Mouse (Mus musculus) large intestine, adult 2 months (tissue): ENCODE data around the gene Gm16503. TPM values are rescaled to one million over a fixed set of nuclear protein-coding genes. Genes with fewer than 3 reads are reported as not detected.
"Not testable (repeated sequence)": the region's sequence is repeated elsewhere in the genome, so short reads cannot be mapped to it uniquely, and the experiment has no call there.

Source experiments
- DNase-seq: peaks from one replicate; pipeline ENCODE4 v3.0.0-alpha.2; 2012; ENCODE audit warnings: low read depth, low spot score
- WGBS: fragments of 180-500 bp; shearing (Covaris S2); methylation state at CpG from one replicate; pipeline ENCODE4 v1.1.7; 2018; 5-methylcytosine and 5-hydroxymethylcytosine counted together
- polyA plus RNA-seq: library from polyadenylated mRNA; depleted of rRNA; stranded (reverse); fragments of >200 nt; gene quantifications from 2 replicates; pipeline ENCODE4 v1.2.3, GENCODE M21; 2012; rRNA removed

The Gm16503 gene
- not detected in 2 replicates for polyA plus RNA-seq

DNA sequence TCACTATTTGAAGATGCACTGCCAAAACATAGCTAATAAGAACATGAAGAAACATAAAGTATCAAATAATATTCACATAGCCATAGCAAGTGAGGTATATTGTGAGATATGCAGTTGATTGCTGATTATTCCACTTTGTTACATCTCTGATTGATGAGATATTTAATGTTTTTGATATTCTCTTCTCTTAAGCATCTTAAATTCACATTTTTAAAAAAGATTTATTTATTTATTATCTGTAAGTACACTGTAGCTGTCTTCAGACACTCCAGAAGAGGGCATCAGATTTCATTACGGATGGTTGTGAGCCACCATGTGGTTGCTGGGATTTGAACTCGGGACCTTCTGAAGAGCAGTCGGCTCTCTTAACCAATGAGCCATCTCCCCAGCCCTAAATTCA is at the start of gene Gm16503:
Gm16503 (plus strand) TSS at position 301 of the 400 bp plus-strand sequence.
- 81% methylated on average over 3 of the region's 3 CpGs for WGBS
- DNase-seq, result not testable (repeated sequence)

DNA sequence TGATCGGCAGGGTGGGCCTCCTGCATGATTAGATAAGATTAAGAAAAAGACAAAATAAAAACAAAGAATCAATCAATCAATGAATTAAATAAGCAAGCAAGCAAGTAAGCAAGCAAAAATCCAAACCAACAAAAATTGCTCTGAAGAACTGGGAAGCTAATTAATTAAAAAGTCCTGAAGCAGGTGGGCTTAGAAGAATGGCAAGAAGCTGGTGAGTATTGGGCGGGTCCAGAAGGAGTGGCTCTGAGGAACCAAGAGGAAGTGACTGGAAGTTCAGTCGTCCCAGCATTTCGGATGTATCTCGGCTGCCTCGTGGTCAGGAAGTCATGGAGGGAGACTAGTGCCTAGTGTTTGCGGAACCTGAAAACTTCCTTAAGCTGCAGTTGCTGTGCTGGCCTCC is 47.9 kb upstream of the Gm16503 start, which contains the start of gene Zfp982:
Zfp982 (plus strand) TSS at position 301 of the 400 bp plus-strand sequence.
- WGBS, result 85% methylated on average over 7 of the region's 7 CpGs
- not testable (repeated sequence) for DNase-seq

GRCm38 (mm10) chr4:147498772-147499613 is 41.0 kb upstream of the Gm16503 start:
- DNase-seq, result not testable (repeated sequence)
- whole genome bisulfite sequencing, result 80% methylated on average over 5 of the region's 5 CpGs

- WGBS, result 69% methylated on average over 2 of the region's 2 CpGs
- no peak for DNase-seq
Observed at GRCm38 (mm10) chr4:147509174-147509573, 30.8 kb upstream of the Gm16503 start.

DNA sequence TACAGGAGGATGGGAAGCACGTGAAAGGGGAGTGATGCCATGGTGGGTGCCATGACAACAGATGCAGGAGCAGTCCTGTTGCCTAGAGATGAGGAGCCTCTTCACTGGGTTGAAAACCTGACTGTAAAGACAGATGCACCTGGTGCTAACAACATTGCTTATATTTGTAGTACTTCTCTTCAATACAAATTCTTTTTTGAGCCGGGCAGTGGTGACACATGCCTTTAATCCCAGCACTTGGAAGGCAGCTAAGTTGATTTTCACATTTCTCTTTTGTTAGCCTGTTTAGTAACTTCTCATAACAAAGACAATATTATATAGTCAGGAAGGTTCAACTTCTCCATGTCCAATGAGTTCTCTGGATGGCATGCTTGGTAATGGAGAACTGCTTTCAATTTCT is 21.0 kb upstream of the Gm16503 start:
- 63% methylated on average over 2 of the region's 2 CpGs for WGBS
- no peak for DNase-seq

GRCm38 (mm10) chr4:147520100-147520499 is 19.9 kb upstream of the Gm16503 start:
- DNase-seq, result no peak

- 82% methylated on average over 1 of the region's 1 CpGs for whole genome bisulfite sequencing
- no peak for DNase-seq
Observed at GRCm38 (mm10) chr4:147525125-147525524, 14.9 kb upstream of the Gm16503 start.

- no peak for DNase-seq
- WGBS, result 86% methylated on average over 1 of the region's 1 CpGs
Observed at GRCm38 (mm10) chr4:147530366-147530765, 9.7 kb upstream of the Gm16503 start.

GRCm38 (mm10) chr4:147535916-147536315 is 4.1 kb upstream of the Gm16503 start:
- DNase-seq, result not testable (repeated sequence)

DNA sequence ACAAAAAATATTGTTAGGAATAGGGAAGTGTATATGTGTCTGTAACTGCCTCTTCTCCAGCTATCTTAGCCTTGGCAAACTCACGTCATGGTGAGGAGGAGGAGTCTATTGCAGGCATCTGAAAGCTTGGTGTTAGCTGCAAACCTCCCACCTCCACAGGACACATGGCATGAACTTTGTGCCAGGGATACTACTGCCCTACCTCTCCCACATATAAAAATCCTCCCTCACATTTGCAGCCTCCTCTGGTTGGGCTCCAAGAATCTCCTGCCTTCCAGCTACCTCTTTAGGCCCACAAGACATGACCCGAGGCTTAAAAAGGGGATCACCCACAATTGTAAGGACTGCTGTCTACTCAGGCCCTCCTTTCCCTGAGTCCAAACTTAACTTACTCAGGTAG is 2.3 kb upstream of the Gm16503 start:
- no peak for DNase-seq
- WGBS, result 75% methylated on average over 2 of the region's 2 CpGs

DNA sequence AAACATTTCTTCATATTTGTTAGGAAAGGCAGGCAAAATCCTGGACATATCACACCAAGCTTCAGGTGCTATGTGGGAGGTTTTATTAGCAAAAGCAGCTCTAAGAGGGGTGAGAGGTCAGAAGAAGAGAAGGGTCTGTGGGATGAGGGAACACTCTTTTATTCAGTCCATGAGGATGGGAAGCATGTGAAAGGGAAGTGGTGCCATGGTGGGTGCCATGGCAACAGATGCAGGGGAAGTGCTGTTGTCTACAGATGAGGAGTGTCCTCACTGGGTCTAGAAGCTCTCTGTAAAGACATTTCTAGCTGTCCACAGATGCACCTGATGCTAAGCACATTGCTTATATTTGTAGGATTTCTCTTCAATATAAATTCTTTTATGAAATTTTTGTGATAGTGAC is 1.1 kb downstream of the Gm16503 start:
- DNase-seq, result no peak

DNA sequence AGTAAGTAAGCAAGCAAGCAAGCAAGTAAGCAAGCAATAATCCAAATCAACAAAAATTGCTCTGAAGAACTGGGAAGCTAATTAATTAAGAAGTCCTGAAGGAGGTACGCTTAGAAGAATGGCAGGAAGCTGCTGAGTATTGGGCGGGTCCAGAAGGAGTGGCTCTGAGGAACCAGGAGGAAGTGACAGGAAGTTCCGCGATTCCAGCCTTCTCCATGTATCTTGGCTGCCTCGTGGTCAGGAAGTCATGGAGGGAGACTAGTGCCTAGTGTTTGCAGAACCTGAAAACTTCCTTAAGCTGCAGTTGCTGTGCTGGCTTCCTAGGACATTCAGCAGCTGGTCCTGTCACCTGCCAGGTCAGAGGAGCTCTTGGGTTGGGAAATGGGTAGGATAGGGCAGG is 13.1 kb downstream of the Gm16503 start, which contains the start of gene Zfp985:
Zfp985 (plus strand) TSS at position 207 of the 400 bp plus-strand sequence.
- WGBS, result 71% methylated on average over 5 of the region's 5 CpGs

GRCm38 (mm10) chr4:147554361-147554760 is 14.3 kb downstream of the Gm16503 start:
- 66% methylated on average over 2 of the region's 2 CpGs for WGBS

More for the DNA sequence above, 13.1 kb downstream of the Gm16503 start, which contains the start of gene Zfp985:
- not testable (repeated sequence) for DNase-seq

DNA sequence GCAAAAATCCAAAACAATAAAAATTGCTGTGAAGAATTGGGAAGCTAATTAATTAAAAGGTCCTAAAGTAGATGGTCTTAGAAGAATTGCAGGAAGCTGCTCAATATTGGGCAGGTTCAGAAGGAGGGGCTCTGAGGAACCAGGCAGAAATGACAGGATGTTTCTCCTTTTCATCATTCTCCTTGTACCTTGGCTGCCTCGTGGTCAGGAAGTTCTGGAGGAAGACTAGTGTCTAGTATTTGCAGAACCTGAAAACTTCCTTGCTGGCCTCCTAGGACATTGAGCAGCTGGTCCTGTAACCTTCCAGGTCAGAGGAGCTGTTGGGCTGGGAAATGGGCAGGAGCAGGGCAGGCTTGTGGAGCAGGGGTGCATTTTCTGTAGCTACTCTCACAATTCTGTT is 16.9 kb downstream of the Gm16503 start:
- WGBS, result 30% methylated on average over 1 of the region's 1 CpGs
- not testable (repeated sequence) for DNase-seq

More at GRCm38 (mm10) chr4:147554361-147554760, 14.3 kb downstream of the Gm16503 start:
- not testable (repeated sequence) for DNase-seq

GRCm38 (mm10) chr4:147558011-147558410 is 18.0 kb downstream of the Gm16503 start:
- DNase-seq, result not testable (repeated sequence)

- 38% methylated on average over 1 of the region's 1 CpGs for WGBS
Observed at GRCm38 (mm10) chr4:147559096-147559495, 19.1 kb downstream of the Gm16503 start.

DNA sequence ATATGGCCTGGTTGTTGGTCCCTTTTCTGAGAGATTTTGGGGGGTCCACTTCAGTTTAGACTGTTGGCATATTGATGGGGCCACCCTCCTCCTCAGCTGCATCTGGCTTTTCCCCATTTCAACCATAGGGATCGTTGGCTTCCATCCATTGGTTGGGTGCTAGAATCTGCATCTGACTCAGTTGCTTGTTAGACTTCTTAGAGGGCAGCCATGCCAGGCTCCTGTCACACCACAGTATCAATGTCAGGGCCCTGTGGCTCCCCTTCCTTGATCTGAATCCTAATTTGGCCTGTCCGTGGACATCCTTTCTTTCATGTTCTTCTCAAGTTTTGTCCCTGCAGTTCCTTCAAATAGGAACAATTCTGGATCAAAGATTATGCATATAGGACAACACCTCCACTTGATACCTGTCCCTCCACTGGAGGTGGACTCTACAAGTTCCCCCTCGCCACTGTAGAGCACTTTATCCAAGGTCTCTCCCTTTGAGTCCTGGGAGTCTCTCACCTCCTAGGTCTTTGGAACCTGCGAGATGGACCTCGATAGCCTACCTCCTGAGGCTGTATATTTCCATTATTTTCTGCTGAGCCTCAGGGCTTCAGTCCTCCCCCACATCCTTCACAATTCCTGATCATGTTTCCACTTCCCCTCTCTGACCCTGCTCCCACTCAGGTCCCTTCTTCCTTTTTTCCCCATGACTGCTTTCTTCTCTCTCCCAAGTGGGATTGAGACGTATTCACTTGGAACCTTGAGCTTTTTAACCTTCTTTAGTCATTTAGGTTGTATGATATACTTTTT is 25.6 kb downstream of the Gm16503 start:
- no peak for DNase-seq
- WGBS, result 64% methylated on average over 6 of the region's 6 CpGs

More at GRCm38 (mm10) chr4:147559096-147559495, 19.1 kb downstream of the Gm16503 start:
- not testable (repeated sequence) for DNase-seq

DNA sequence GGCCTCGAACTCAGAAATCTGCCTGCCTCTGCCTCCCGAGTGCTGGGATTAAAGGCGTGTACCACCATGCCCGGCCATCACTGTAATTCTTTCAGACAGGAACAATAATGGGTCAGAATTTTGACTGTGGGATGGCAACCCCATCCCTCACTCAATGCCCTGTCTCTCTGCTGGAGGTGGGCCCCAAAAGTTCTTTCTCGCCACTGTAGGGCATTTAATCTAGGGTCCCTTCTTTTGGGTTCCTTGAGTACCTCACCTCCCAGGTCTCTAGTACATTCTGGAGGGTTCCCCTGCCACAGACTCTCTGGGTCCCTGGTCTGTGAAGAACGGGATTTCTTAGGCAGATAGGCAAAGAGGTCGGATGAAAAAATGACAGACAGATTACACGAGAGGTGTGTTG is 31.1 kb downstream of the Gm16503 start:
- not testable (repeated sequence) for DNase-seq
- WGBS, result 76% methylated on average over 8 of the region's 8 CpGs

DNA sequence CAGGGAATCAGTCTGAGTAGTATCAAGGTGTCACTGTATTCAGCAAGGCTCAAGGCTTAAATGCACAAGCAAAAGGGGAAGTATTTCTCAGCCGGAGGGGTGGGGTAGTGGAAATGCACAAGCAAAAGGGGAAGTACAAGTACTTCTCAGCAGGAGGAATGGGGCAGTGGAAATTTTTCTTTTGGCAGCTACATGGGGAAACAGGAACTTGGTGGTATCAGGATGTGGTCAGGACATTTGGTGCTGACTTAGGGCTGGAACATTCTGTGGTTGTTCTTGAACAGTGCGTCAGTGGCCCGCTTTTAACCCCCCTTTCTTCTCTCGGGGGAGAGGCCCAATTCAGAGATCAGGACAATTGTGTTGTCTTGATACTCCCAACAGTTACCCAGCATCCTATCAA is 39.4 kb downstream of the Gm16503 start:
- WGBS, result 88% methylated on average over 4 of the region's 4 CpGs
- DNase-seq, result not testable (repeated sequence)
